ENCODE assay signal across 1 mouse cellular context in the genomic region with DNA sequence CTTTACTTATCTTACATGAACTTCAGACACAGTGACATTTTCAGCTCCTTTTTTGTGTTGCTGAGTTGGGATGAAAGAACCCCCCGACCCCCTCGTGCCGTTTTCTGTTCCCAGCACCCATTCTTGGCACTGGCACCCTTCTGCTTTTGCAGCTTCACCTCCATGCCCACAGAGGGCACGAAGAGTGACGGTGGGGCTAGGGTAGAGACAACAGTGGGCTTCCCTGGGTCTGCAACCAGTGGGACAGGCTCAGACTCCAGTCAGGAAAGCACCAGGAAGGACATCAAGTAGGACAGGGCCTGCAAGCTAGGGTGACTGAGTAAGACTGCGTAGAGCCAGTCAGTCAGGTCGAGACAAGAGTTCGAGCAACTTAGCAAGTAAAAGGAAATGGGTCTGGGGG.
TF ChIP-seq lines count a peak whose summit lies in the region.

No protein-coding gene starts in this region.

TF ChIP-seq in MEL, 35 proteins besides CTCF, POLR2A, EP300 and RAD21 (continued from another document):
- TF ChIP-seq ZC3H11A (IDR thresholded peaks at IDR 0.05; ENCODE audit: low read depth, low read length): no peak
- TF ChIP-seq TCF12 (IDR thresholded peaks at IDR 0.05; ENCODE audit: low read depth, low read length): no peak
- no peak for TF ChIP-seq GABPA (IDR thresholded peaks at IDR 0.05; ENCODE audit: low read depth, low read length)
- TF ChIP-seq NELFE (IDR thresholded peaks at IDR 0.05; ENCODE audit: low read depth, low read length): no peak
- TF ChIP-seq GATA1 (IDR thresholded peaks at IDR 0.05; ENCODE audit: low read depth, low read length): no peak
- no peak for TF ChIP-seq CHD2 (IDR thresholded peaks at IDR 0.05; ENCODE audit: low read length)
- TF ChIP-seq MEF2A (IDR thresholded peaks at IDR 0.05; ENCODE audit: extremely low read depth, insufficient replicate concordance, low read depth, low read length, poor library complexity, severe bottlenecking): no peak
